Mouse (Mus musculus) hematopoietic stem cell, adult 5-6 weeks (primary cell): ENCODE data around the gene Scn8a. TPM values are rescaled to one million over a fixed set of nuclear protein-coding genes. Genes with fewer than 3 reads are reported as not detected.

Experiments
- ATAC-seq, 2 experiments: fragments of 125-278 bp in 1 of 2; replicated peaks in 1 of 2; 2 replicates each; pipeline ENCODE4 v1.8.0; 2016 to 2017; ENCODE audit warnings: inconsistent platforms in 2 of 2, mild to moderate bottlenecking in 2 of 2, moderate number of reproducible peaks in 2 of 2, low read depth in 1 of 2, moderate TSS enrichment in 1 of 2; ENCODE audit not compliant: low FRiP score in 2 of 2, poor library complexity in 2 of 2, severe bottlenecking in 2 of 2, insufficient read depth in 1 of 2, low TSS enrichment in 1 of 2
- total RNA-seq: library from RNA; stranded (forward); fragments of 172-1452, 232-1000 nt; gene quantifications from 2 replicates; pipeline ENCODE4 v1.2.3, GENCODE M21; 2017

Gene Scn8a
- total RNA-seq, 1 experiment from 2014 or later, result not detected

DNA sequence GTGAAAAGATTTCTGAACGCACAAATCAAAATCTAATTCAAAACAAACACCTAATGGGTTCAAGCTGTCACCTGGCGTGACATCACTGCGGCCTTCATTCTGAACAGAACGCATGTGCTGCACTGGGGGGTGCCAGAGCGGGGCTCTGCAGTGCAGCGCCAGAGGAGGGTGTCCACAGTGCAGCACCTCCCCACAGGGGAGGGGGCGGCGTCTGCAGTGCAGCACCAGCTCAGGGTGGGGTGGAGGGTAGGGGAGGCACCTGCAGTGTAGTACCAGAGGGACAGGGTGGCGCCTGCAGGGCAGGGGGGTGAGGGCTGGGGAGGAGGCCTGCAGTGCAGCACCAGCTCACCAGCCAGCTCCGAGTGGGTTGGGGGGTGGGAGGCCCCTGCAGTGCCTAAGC lies 55.3 kb downstream of the Scn8a start:
- ATAC-seq, result no peak

DNA sequence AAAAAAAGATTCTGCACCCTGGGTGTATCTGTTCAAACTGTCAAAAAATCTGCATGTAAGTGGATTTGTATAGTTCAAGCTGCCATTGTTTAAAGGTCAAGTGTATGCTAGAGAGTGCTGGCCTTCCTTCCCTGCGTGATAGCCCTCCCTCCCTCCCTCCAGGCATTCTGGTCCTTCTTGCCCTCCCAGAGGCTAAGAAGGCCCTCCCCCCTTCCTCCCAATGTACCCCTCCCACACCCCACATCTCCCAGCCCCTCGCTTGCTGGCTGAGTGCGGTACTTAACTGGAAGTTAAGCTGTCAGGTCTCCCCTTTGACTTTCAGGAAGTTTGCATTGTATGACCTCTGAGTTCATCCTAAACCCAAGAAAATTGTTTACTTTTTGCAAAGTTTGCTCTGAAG lies 60.8 kb downstream of the Scn8a start:
- ATAC-seq, result no peak

GRCm38 (mm10) chr15:100936176-100936575 lies 66.5 kb downstream of the Scn8a start:
- no peak for ATAC-seq

DNA sequence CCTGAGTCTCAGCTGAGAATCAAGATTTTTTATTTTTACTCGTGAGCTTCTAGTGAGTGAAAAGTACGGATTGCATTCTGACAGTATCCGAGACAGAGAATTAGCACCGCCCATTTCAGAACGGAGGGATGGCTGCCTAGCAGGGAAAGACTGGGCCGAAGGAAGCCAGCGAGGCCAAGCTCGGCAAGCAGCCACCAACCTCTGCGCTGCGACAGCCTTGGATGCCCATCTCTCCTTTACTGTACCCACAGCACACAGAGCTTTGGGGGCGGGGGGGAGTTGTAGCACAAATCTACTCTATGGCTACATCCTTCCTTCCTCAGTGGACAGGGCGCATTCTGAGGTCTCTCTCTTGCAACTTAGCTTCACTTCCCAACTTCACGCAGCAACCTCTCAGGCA lies 78.7 kb downstream of the Scn8a start:
- no peak for ATAC-seq

GRCm38 (mm10) chr15:100949169-100949568 lies 79.5 kb downstream of the Scn8a start:
- no peak for ATAC-seq

GRCm38 (mm10) chr15:100951491-100951890 lies 81.8 kb downstream of the Scn8a start:
- no peak for ATAC-seq

DNA sequence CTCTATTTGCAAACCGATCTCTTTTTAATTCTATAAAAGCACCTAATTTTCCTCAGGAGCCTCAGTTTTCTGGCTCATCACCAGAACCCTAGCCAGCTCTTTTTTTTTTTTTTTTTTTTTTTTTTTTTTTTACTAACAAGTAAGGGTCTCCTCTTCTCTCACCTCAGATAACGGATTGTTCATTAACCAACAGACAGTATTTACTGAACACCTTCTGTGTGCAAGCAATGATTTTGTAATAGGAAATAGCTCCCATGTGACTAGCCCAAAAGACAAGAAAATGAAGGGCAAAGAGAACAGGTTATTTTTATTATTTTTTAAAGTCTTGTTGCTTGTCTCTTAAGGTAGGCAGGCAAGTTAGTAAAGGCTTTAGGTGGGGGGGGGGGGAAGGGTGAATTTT lies 82.6 kb downstream of the Scn8a start:
- ATAC-seq, result no peak

DNA sequence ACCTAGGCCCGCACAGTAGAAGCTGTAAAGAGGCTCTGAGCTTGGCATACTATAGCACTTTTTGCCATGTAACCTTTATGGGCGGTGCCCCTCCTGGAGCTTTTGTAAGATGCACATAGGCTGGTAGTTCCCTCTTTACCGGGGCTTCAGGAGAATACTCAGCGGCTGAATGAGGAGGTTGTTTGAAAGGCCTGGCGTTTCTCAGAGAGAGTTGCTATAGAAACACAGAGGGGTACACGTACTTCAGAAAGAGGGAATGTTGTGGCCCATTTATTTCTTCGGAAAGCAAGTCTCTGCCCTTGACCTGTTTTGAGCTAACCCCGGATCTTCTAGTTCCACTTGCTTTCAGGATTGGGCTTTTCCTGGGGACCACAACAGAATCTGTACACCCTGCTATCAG lies 83.2 kb downstream of the Scn8a start:
- ATAC-seq, result no peak

GRCm38 (mm10) chr15:100953955-100954354 lies 84.3 kb downstream of the Scn8a start:
- ATAC-seq, result no peak

DNA sequence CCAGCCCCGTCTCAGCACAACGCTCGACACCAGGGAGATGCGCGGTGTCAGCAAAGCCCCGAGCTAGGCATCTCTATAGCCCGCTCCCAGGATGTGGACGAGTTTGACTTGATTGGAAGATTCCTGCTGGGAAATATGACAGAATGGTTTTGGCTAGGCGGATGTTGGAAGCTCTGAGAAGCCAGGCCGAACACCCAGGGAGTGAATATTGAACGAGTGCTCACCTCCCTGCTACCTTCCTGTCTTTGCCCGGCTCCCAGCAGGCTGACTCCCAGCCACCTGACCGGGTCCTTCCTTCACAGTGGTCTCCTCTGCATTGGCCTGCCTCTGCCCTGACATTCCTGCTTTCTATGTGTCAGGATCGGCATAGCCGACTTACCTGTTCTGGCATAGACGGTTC lies 85.1 kb downstream of the Scn8a start:
- no peak for ATAC-seq

DNA sequence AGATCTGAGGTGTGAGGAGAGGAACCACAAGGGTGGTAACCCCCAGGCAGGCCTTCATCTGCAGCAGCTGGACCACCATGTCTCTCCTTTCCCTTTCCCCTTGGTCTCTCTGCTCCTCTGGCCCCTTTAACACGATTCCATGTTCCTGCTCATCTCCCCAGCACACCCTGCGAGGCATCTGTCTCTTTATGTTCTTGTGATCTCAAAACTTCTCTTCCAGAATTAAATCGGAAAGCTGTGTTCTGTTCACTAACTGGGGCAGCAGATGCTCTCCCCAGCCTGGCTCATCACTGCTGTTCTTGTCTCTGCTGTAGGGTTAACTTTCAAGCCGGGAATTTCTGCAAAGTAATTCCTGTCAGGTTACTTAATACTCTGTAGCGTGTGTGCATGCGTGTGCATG lies 91.3 kb downstream of the Scn8a start:
- no peak for ATAC-seq

DNA sequence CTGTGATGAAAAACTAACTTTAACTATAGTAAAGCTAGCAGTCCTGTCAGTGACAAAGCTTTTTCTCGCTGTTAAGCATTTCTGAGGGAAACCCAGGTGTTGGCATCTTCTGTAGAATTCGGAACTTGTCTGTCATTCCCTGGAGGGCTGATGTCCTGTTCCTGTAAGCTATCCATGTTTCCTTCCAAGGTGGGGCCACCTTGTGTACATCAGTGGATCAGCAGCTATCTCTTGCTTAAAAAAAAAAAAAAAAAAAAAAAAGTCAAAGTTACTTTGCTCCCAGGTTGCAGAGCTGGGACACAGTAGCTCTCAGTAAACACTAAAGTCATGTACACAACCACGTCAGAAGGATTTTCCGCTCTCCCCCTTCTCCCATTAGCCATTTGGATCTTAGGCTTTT lies 91.9 kb downstream of the Scn8a start:
- ATAC-seq, result no peak

- no peak for ATAC-seq
These were observed 101.8 kb downstream of the Scn8a start for GRCm38 (mm10) chr15:100971443-100971842.

- no peak for ATAC-seq
These were observed 103.1 kb downstream of the Scn8a start for GRCm38 (mm10) chr15:100972795-100973194.

- no peak for ATAC-seq
These were observed 105.0 kb downstream of the Scn8a start for GRCm38 (mm10) chr15:100974679-100975078.

DNA sequence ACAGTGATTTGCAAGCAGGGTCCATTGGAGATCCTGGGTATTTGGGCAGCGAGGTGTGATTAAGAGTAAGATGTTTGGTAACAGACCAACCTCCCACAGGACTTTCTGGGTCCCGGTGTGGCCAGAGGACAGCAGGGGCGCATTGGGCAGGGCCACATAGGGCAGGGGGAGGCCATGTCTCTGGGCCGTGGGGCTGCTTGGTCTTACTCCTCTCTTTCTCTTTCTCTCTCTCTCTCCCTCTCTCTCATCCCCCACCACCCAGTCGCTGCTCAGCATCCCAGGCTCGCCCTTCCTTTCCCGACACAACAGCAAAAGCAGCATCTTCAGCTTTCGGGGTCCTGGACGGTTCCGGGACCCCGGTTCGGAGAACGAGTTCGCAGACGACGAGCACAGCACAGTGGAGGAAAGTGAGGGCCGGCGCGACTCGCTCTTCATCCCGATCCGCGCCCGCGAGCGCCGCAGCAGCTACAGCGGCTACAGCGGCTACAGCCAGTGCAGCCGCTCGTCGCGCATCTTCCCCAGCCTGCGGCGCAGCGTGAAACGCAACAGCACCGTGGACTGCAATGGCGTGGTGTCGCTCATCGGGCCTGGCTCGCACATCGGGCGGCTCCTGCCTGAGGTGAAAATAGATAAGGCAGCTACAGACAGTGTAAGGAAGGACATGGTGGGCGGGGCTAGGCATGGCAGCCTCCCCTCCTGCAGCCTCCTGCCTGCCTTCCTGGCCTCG lies 113.9 kb downstream of the Scn8a start:
- peak; percentile 59 to 74 for ATAC-seq

- ATAC-seq, result no peak
These were observed 114.7 kb downstream of the Scn8a start for GRCm38 (mm10) chr15:100984154-100984893.

- ATAC-seq, result no peak
These were observed 116.8 kb downstream of the Scn8a start for GRCm38 (mm10) chr15:100986479-100986878.

DNA sequence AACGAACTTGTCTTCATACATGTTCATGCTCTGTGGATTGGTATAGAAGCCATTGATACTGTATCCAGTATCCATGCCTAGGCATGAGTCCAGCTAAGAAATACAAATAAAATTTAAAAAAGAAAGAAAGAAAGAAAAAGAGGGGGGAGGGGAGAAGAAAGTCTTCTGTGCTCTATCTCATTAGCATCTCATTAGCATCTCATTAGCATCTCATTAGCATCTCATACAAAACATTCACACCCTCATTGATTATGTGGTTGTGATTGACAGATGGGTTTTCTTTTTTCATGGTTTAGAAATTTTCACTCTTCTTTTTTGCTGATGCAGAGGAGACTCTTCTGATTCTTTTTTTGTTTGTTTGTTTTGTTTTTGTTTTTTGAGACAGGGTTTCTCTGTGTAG lies 117.4 kb downstream of the Scn8a start:
- no peak for ATAC-seq
